Mouse (Mus musculus) CH12.LX (cell line): ENCODE measurements at regions not wholly inside any gene's neighbourhood (a gene's known extent, or its start where the extent isn't known, plus 50 kb on each side); places are given as distances from the start of the nearest gene placed in this dataset.

ENCODE experiments used
- BHLHE40 ChIP-seq: IDR thresholded peaks from 2 replicates; pipeline ENCODE4 v1.6.1; 2011; ENCODE audit warnings: mild to moderate bottlenecking, low read depth, low read length, improper control_type of control experiment
- CTCF ChIP-seq, 2 experiments: IDR thresholded peaks in 1 of 2; conservative IDR thresholded peaks in 1 of 2; 2 replicates each; pipeline ENCODE4 v1.5.1; 2011 to 2012; ENCODE audit warnings: low read depth in 2 of 2, low read length in 2 of 2, improper control_type of control experiment in 1 of 2, inconsistent platforms in 1 of 2, mild to moderate bottlenecking in 1 of 2, moderate library complexity in 1 of 2
- POLR2A ChIP-seq: IDR thresholded peaks from 2 replicates; pipeline ENCODE4 v1.6.1; 2011; ENCODE audit warnings: low read depth, mild to moderate bottlenecking, improper control_type of control experiment, low read length
- RCOR1 ChIP-seq: conservative IDR thresholded peaks from 2 replicates; pipeline ENCODE4 v1.6.1; 2012; ENCODE audit warnings: low read depth, mild to moderate bottlenecking, inconsistent platforms, low read length, improper control_type of control experiment
- UBTF ChIP-seq: IDR thresholded peaks from 2 replicates; pipeline ENCODE4 v1.6.1; 2012; ENCODE audit warnings: low read depth, mild to moderate bottlenecking, inconsistent platforms, low read length, improper control_type of control experiment, moderate library complexity
- ZNF384 ChIP-seq: IDR thresholded peaks from 2 replicates; pipeline ENCODE4 v1.6.1; 2012; ENCODE audit warnings: low read depth, low read length, improper control_type of control experiment, inconsistent platforms

GRCm38 (mm10) chr13:52041467-52042421 lies 195.3 kb downstream of the Gadd45g start:
- no peak for TF ChIP-seq CTCF (conservative IDR thresholded peaks at IDR 0.05 in 1 of 2, IDR thresholded peaks at IDR 0.05 in 1 of 2; ENCODE audit: low read depth in 2 of 2, low read length in 2 of 2)
- no peak for TF ChIP-seq POLR2A
- no peak for TF ChIP-seq RCOR1
- no peak for TF ChIP-seq ZNF384
- no peak for TF ChIP-seq UBTF
- TF ChIP-seq BHLHE40: no peak
